ENCODE assay signal across 23 mouse cellular contexts in genomic region chr5:122139771-122140170, GRCm38 (mm10). TPM values are rescaled to one million over a fixed set of nuclear protein-coding genes. Genes with fewer than 3 reads are reported as not detected.
"Had no signal": no experiment of that assay in that cellular context is flagged by ENCODE, and none has a peak within 500 bp of the region (broad histone marks: within the 10 kb centered on the region; RNA-seq: fewer than 3 reads in every experiment).

No protein-coding gene starts in this region.

RNA-seq across cellular contexts. Expression of gene Ccdc63, which starts 0.9 kb away (rescaled TPM):
- total RNA-seq: liver, adult 2 months; midbrain, postnatal 0 days had no signal
- polyA plus RNA-seq: limb, embryonic 10.5 days; limb, embryonic 11.5 days; limb, embryonic 12.5 days; limb, embryonic 13.5 days; liver, adult 2 months; liver, embryonic 12.5 days; liver, embryonic 16.5 days; lung, embryonic 15.5 days; midbrain, embryonic 10.5 days; midbrain, embryonic 12.5 days; midbrain, embryonic 13.5 days; midbrain, embryonic 14.5 days; midbrain, embryonic 15.5 days; midbrain, postnatal 0 days; myocyte; neural tube, embryonic 11.5 days; neural tube, embryonic 12.5 days had no signal

RNA-seq across cellular contexts. Expression of gene Myl2, which starts 39.0 kb away (rescaled TPM):
- total RNA-seq: left cerebral cortex, postnatal 25 days; left cerebral cortex, postnatal 4 days; megakaryocyte progenitor cell, adult 5-6 weeks; megakaryocyte-erythroid progenitor cell, adult 5-6 weeks; monocyte, adult 5-6 weeks had no signal
- polyA plus RNA-seq: liver, adult 2 months; macrophage had no signal
